Mouse (Mus musculus) neural tube, embryonic 13.5 days (tissue): ENCODE measurements around the gene Nacc2. TPM values are rescaled to one million over a fixed set of nuclear protein-coding genes. Genes with fewer than 3 reads are reported as not detected.

Experiments used
- ATAC-seq: fragments of 200-750 bp; cut with Nextera tagmentation; 2 replicates; pipeline ENCODE4 v1.8.0; 2017; ENCODE audit warnings: low read depth, mild to moderate bottlenecking, moderate TSS enrichment, moderate library complexity
- H3K27ac ChIP-seq: fragments of 300-500 bp; sonication (generic); replicated peaks from 2 replicates; pipeline ENCODE4 v1.5.1; 2015; ENCODE audit warnings: moderate library complexity, mild to moderate bottlenecking, inconsistent platforms
- H3K27me3 ChIP-seq: fragments of 300-500 bp; sonication (generic); 2 replicates; pipeline ENCODE4 v1.6.1; 2015; ENCODE audit warnings: mild to moderate bottlenecking, inconsistent platforms
- H3K36me3 ChIP-seq: fragments of 300-500 bp; sonication (generic); 2 replicates; pipeline ENCODE4 v1.6.1; 2015; ENCODE audit warnings: mild to moderate bottlenecking, inconsistent platforms
- H3K4me1 ChIP-seq: fragments of 300-500 bp; sonication (generic); replicated peaks from 2 replicates; pipeline ENCODE4 v1.6.1; 2015; ENCODE audit warnings: inconsistent platforms
- H3K4me2 ChIP-seq: fragments of 300-500 bp; sonication (generic); 2 replicates; pipeline ENCODE4 v1.6.1; 2015; ENCODE audit warnings: inconsistent platforms, mild to moderate bottlenecking, moderate library complexity
- H3K4me3 ChIP-seq: fragments of 300-500 bp; sonication (generic); 2 replicates; pipeline ENCODE4 v1.5.1; 2015; ENCODE audit warnings: mild to moderate bottlenecking, inconsistent platforms
- H3K9ac ChIP-seq: fragments of 300-500 bp; sonication (generic); 2 replicates; pipeline ENCODE4 v1.6.1; 2015; ENCODE audit warnings: moderate library complexity, mild to moderate bottlenecking, inconsistent platforms
- H3K9me3 ChIP-seq: fragments of 300-500 bp; sonication (generic); 2 replicates; pipeline ENCODE4 v1.6.1; 2016; ENCODE audit warnings: inconsistent platforms
- WGBS: fragments of 180-500 bp; shearing (Covaris S2); methylation state at CpG from one replicate; pipeline ENCODE4 v1.1.7; 2015; 5-methylcytosine and 5-hydroxymethylcytosine counted together
- polyA plus RNA-seq: library from polyadenylated mRNA; unstranded; fragments of >200 nt; fragmentation: Nextera tagmentation; extraction: Ambion mirVana; gene quantifications from 2 replicates; pipeline ENCODE4 v1.2.1, GENCODE M21; 2015

Gene Nacc2
- polyA plus RNA-seq, 1 experiment from 2014 or later: 18.0 TPM

DNA sequence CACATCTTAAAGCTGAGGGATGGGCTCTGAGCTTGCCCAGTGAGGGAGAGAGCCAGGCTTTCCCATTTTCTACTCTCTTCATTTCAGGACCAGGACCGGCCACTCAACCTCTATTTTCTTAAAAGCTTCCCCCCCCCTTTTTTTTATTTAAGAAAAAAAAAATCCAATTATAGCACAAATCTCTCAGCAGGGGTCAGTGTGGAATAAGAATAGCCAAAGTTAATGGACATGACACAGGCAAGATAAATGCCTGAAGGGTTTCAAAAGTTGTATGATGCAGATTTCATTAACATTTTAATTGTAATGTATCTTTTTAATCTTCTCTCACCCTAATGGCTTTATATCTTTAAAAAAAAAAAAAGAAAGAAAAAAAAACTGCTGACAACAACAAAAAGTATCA is 5.4 kb downstream of the Nacc2 start:
- WGBS: 71% methylated on average over 1 of the region's 1 CpGs
- Histone ChIP-seq H3K27me3 (peaks cover 28% of the 10 kb centered on the region), H3K9me3 (no peaks in the 10 kb centered on the region), H3K27ac (no peak overlapping the region), H3K4me2 (no peak overlapping the region), H3K4me3 (no peak overlapping the region), H3K36me3 (no peaks in the 10 kb centered on the region), H3K9ac (no peak overlapping the region), H3K4me1 (peaks cover 20% of the 10 kb centered on the region)
- ATAC-seq: no peak

DNA sequence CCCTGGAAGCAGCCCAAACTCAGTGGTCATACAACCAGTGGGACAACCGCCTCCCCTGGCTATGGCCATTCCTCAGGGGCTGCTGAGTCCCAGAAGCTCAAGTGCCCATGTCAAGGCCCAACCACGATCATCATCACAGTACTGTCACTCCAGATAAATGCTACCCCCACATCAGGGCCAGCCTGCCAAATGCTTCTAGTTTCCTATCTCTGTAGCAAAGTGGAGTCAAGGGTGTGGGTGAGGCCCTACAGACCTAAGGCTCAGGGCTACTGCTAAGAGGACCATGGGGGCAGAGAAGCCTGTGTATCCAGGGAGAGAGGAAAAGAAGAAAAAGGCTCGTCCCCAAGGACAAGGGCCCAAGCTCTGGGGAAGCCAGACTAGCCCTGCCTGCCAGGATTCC is 6.5 kb downstream of the Nacc2 start:
- Histone ChIP-seq H3K9me3 (no peaks in the 10 kb centered on the region), H3K36me3 (no peaks in the 10 kb centered on the region), H3K4me1 (peaks cover 12% of the 10 kb centered on the region), H3K27ac (no peak overlapping the region), H3K4me2 (no peak overlapping the region), H3K4me3 (no peak overlapping the region), H3K9ac (no peak overlapping the region), H3K27me3 (peaks cover 17% of the 10 kb centered on the region)
- 81% methylated on average over 3 of the region's 3 CpGs for WGBS
- ATAC-seq: no peak

DNA sequence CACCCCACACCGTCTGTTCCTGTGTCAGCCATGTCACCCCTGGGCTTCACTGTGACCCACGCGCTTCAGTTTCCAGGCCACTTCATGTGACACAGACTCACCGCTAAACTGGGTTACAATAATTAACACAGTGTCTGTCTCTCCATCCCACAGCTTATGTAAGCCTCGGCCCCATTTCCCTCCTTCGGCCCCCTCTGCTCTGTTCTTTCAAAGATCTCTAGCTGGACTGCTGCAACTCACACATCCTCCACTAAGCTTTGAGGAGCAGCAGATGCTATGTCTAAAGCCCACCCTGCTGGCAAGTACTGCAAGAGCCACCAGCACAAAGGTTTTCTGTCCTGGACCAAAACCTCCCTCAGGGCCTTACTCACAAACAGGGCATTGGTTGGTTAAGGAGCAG is 7.8 kb downstream of the Nacc2 start:
- no peak overlapping the region for H3K4me3 ChIP-seq
- 82% methylated on average over 6 of the region's 6 CpGs for WGBS
- no peak overlapping the region for H3K27ac ChIP-seq
- no peaks in the 10 kb centered on the region for H3K36me3 ChIP-seq
- H3K27me3 ChIP-seq: peaks cover 4% of the 10 kb centered on the region; the same call in 1 of the 2 replicates
- peaks cover 12% of the 10 kb centered on the region for H3K4me1 ChIP-seq
- no peak overlapping the region for H3K4me2 ChIP-seq
- no peak overlapping the region for H3K9ac ChIP-seq
- no peak for ATAC-seq
- H3K9me3 ChIP-seq: no peaks in the 10 kb centered on the region

DNA sequence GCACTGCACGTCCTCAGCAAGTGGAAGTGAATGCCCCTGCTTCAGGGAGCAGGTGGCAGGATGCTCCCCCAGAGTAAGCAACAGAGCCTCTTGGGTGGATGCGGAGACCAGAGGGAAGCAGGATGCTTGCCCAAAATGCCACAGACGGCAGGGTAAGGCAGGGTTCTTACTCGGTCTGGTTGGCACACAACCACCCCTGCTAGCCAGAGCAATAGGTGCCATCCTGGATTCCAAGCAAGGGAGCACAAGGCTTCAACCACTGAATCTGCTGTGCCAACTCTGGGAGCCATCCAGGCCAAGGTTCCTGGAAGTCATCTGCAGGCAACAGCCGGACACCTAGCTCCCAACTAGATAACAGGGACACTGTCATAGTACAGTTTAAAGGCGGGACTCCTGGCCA is 14.8 kb downstream of the Nacc2 start:
- Histone ChIP-seq H3K27me3 (no peaks in the 10 kb centered on the region), H3K4me2 (no peak overlapping the region), H3K36me3 (no peaks in the 10 kb centered on the region), H3K9me3 (no peaks in the 10 kb centered on the region), H3K9ac (no peak overlapping the region), H3K4me3 (no peak overlapping the region), H3K27ac (peak overlapping the region; percentile 46; the same call in 1 of the 2 replicates), H3K4me1 (peaks cover 16% of the 10 kb centered on the region)
- peak; percentile 50; the same call in 1 of the 2 replicates for ATAC-seq
- 71% methylated on average over 6 of the region's 6 CpGs for whole genome bisulfite sequencing

DNA sequence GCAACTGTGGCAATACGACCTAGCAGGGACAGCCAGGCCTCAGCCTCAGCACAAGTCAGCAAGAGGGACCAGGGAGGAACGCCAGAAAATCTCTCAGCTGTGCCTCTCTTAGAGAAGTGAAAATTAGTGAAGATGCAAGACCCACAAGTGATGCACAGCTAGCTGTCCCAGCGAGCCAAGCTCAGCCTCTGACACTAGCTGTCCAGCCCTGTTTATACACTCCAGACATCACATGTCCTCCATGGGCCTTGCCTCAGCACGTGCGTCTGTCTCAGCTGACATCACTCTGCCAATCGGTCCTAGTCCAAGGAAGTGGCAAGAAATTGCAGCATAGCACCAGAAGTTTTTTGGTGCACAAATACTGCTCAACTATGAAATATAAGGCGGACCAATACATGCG is 16.0 kb downstream of the Nacc2 start:
- no peak for ATAC-seq
- 87% methylated on average over 8 of the region's 8 CpGs for WGBS
- Histone ChIP-seq H3K9me3 (no peaks in the 10 kb centered on the region), H3K4me1 (peaks cover 16% of the 10 kb centered on the region), H3K9ac (no peak overlapping the region), H3K27me3 (no peaks in the 10 kb centered on the region), H3K4me2 (no peak overlapping the region), H3K4me3 (no peak overlapping the region), H3K36me3 (no peaks in the 10 kb centered on the region), H3K27ac (no peak overlapping the region)

DNA sequence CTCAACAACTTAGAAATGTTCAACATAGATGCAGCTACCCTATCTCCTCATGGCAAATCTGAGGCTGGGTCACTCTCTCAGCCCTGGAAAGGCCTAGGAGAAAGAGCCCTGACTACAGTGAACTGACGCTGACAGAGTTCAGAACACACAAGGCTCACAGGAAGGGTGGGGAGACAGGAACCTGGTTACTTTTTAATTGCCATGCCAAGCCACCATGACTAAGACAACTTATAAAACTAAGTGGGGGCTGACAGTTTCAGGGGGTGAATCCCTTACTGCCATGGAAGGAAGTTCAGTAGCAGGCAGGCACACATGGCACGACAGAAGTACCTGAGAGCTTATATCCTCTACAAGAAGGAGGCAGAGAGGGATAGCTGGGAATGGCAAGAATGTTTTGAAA is 16.8 kb downstream of the Nacc2 start:
- 76% methylated on average over 2 of the region's 2 CpGs for WGBS
- Histone ChIP-seq H3K9me3 (no peaks in the 10 kb centered on the region), H3K36me3 (no peaks in the 10 kb centered on the region), H3K27ac (no peak overlapping the region), H3K4me1 (peaks cover 16% of the 10 kb centered on the region), H3K4me3 (no peak overlapping the region), H3K27me3 (no peaks in the 10 kb centered on the region), H3K9ac (no peak overlapping the region), H3K4me2 (no peak overlapping the region)
- no peak for ATAC-seq

DNA sequence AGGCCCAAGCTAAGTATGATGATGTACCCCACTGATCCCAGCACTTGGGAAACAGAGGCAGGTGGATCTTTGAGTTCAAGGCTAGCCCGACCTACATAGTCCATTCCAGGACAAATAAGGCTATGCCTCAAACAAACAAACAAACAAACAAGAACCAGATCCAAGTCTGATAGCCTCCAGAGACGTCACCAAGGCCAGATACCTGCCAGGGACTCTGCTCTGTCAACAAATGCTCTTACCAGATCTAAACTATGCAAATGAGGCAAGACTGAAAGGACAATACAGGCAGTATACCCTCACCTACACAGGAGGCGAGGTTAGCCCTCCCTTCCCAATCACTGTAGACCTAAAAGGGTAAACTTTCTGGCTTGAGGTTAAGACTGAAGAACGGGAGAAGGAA is 22.7 kb downstream of the Nacc2 start:
- Histone ChIP-seq H3K4me3 (no peak overlapping the region), H3K9ac (no peak overlapping the region), H3K36me3 (no peaks in the 10 kb centered on the region), H3K9me3 (no peaks in the 10 kb centered on the region), H3K27me3 (no peaks in the 10 kb centered on the region), H3K27ac (no peak overlapping the region), H3K4me1 (peaks cover 15% of the 10 kb centered on the region), H3K4me2 (no peak overlapping the region)
- ATAC-seq: no peak
- 75% methylated on average over 4 of the region's 4 CpGs for WGBS

DNA sequence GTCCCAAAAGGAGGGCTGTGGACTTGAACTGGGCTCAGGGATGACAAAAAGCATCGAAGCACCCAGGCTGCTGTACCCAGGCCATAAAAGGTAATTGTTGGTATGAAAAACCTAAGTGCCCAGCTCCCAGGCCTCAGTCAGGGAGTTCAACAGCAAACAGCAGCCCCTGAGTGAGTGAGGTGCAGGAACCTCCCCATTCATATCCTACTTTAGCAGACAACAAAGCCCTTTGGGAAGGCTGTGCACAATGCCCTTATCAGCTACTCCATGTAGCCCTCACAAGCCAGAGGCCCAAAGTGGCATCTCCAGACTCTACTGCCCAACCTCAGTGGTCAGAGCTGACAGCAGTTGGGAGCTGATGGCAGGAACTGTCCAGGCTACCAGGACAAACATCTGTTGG is 23.2 kb downstream of the Nacc2 start:
- 69% methylated on average over 1 of the region's 1 CpGs for WGBS
- no peak overlapping the region for H3K9ac ChIP-seq
- peaks cover 15% of the 10 kb centered on the region for H3K4me1 ChIP-seq
- H3K27me3 ChIP-seq: no peaks in the 10 kb centered on the region
- H3K36me3 ChIP-seq: no peaks in the 10 kb centered on the region
- H3K4me2 ChIP-seq: no peak overlapping the region
- no peak overlapping the region for H3K4me3 ChIP-seq
- no peaks in the 10 kb centered on the region for H3K9me3 ChIP-seq
- ATAC-seq: no peak
- no peak overlapping the region for H3K27ac ChIP-seq

DNA sequence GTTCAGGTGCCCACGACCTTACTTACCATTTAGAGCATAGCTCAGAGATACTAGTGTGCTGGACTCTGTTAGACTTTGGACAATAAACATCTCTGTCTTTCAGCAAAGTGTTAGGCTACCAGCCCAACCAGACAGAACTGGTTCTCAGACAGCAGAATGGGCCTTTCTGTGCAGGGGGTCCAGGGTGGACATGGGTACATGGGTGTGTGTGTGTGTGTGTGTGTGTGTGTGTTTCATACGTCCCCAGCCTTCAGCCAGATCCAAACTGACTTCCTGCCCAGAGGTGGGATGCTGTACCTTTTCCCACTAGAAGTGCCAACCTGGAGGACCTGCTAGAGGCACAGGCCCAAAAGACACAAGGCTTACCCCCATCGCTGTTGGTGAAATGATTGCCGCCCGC is 23.8 kb downstream of the Nacc2 start:
- H3K4me3 ChIP-seq: no peak overlapping the region
- ATAC-seq: no peak
- H3K27me3 ChIP-seq: no peaks in the 10 kb centered on the region
- 85% methylated on average over 5 of the region's 5 CpGs for WGBS
- peaks cover 15% of the 10 kb centered on the region for H3K4me1 ChIP-seq
- H3K4me2 ChIP-seq: no peak overlapping the region
- no peak overlapping the region for H3K9ac ChIP-seq
- no peak overlapping the region for H3K27ac ChIP-seq
- no peaks in the 10 kb centered on the region for H3K9me3 ChIP-seq
- H3K36me3 ChIP-seq: no peaks in the 10 kb centered on the region

DNA sequence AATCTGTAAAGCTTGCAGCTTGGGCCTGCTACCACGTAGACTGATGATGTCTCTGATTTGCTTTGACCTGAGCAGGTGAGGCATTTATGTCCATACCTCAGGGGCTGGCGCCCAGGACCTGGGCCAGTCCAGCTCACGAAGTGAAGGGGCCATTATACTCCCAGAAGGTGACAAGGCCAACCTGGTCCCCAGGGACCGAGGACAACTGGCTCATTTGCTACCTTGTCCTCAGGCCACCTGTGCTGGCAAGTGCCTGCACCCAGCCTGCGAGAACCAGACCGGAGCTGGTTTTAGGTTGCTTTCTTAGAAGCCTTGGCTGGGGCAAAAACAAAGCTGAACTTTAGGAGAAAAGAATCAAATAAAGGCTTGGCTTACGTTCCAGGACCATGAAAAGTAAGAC is 29.1 kb downstream of the Nacc2 start:
- no peak overlapping the region for H3K4me2 ChIP-seq
- ATAC-seq: no peak
- WGBS: 81% methylated on average over 7 of the region's 7 CpGs
- no peak overlapping the region for H3K9ac ChIP-seq
- H3K27me3 ChIP-seq: peaks cover 6% of the 10 kb centered on the region; the same call in 1 of the 2 replicates
- no peak overlapping the region for H3K27ac ChIP-seq
- H3K4me1 ChIP-seq: peaks cover 66% of the 10 kb centered on the region
- H3K36me3 ChIP-seq: no peaks in the 10 kb centered on the region
- H3K9me3 ChIP-seq: no peaks in the 10 kb centered on the region
- no peak overlapping the region for H3K4me3 ChIP-seq

DNA sequence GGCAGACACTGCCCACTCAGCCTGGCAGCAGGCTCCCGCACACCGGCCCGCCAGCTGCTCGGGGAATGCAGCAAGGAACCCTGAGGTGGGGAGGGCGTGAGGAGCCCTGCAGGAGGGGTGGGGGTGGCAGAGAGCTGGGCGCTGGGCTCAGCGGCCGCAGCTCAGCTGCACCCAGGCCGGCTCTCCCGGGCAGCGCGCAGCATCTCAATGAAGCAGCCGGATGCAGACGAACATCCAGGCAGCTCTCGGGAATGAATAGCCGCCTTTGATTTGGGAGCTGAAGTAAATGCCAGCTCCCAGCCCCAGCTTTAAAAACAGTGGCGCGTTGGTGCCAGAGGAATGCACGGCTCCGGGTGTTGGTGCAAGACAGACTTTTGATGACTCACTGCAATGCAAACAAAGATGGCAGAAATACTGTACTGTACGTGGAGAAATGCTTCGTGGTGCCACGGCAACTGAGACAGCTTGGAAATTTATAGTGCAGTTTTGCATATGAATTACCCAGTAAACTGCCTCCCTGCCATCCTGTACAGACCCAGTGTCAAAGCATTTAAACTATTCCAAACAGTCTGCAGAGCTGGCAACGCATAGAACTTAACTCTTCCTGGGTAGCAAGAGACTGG is 31.1 kb downstream of the Nacc2 start:
- Histone ChIP-seq H3K27me3 (peaks cover 6% of the 10 kb centered on the region; the same call in 1 of the 2 replicates), H3K27ac (peak overlapping the region; percentile 96), H3K9ac (peak overlapping the region; percentile 86), H3K9me3 (no peaks in the 10 kb centered on the region), H3K4me2 (peak overlapping the region; percentile 94), H3K4me3 (peak overlapping the region; percentile 77), H3K4me1 (peaks cover 70% of the 10 kb centered on the region), H3K36me3 (no peaks in the 10 kb centered on the region)
- WGBS: 1% methylated on average over 24 of the region's 24 CpGs
- ATAC-seq: peak; percentile 88

DNA sequence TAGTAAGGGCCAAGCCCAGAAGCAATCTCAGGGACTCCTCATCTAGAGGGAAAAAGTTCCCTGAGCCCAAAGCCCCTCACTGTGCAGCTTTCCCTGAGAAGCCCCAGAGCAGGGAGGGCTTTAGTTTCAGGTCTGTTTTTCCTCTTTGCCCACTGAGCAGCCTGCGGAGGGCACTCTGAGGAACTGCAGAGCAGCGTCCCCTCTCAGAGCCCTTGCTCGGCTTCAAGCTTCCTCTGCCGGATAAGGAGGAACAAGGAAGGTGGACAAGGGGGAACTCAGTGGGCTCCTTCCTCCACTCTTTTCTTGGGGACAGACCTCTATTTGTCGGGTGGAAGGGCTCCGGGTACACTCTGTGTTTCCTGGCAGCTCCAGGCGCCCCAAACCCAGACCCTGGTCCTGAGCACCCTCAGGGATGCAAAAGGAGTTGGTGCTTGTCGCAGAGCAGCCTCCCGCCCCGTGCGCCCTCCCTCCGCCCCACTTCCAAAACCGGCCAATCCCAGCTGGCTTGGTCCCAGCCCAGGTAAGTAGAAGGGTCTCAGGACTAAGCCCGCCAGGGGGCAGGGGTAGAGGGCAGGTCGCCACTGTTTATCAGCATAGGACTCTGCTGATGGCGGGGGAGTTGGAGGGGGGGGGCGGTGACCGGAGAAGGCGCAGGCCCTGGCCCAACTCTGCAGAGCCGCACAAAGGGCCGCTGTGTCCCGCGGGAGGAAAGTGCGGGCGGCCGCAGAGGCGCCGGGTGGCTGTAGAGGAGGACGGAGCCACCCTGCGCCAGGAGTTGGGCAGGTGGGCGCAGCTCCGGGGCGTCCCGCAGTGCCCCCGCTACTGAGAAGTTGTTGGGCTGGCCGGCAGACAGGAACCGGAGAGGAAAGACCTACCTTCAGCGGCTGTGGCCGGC is 31.9 kb downstream of the Nacc2 start:
- peak overlapping the region; percentile 86 for H3K9ac ChIP-seq
- no peaks in the 10 kb centered on the region; the same call in 1 of the 2 replicates for H3K36me3 ChIP-seq
- H3K27ac ChIP-seq: peak overlapping the region; percentile 96
- H3K4me3 ChIP-seq: peak overlapping the region; percentile 77
- peaks cover 70% of the 10 kb centered on the region for H3K4me1 ChIP-seq
- WGBS: under 1% methylated on average over 39 of the region's 39 CpGs
- peaks cover 6% of the 10 kb centered on the region; the same call in 1 of the 2 replicates for H3K27me3 ChIP-seq
- peak; percentile 52 for ATAC-seq
- peak overlapping the region; percentile 94 for H3K4me2 ChIP-seq
- H3K9me3 ChIP-seq: no peaks in the 10 kb centered on the region
